Mouse (Mus musculus): ENCODE measurements around the gene Sox18.

Sox18 gene

DNA sequence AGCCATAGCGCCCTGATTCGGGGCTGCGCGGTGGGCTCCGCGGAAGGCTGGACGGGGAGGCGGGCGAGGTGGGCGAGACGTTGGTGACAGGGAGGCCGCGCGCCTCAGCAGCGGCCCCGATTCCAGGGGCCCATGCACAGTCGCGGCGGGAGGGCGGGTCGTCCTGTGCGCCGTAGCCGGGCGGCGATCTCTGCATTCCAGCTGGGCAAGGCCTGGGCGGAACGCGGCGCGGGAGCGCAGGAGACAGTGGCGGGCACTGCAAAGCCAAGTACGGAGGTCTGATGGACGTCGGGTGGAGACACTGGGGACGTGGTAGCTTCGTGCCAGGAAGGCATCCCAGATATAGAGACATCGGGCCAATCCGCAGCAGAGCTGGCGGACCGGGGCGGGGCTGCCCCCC lies at the start of gene Sox18:
Gene Sox18, minus strand, starts transcription at position 315 of the 400 bp plus-strand sequence.
- no peak for DNase-seq (ENCODE audit: low spot score in 2 of 2)

DNA sequence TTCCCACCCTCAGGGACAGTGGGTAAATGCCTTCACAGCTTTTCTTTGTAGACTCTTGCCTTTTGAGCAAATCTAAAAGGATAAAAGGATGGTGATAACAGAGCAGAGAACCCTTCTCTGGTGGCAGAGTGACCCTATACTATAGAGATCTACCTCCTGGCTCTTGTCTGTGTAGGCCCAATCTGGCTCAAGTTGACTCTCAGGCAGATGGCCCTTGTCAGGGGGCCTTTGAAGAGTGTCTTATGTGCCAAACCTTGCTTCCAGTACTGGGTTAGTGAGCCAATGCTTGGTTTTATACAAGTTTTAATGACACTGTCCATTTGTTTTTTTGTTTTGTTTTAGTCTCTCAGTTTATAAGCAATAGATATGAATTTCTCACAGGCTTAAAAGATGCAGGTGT lies 49.8 kb upstream of the Sox18 start:
- DNase-seq (ENCODE audit: low spot score in 2 of 2) = no peak

DNA sequence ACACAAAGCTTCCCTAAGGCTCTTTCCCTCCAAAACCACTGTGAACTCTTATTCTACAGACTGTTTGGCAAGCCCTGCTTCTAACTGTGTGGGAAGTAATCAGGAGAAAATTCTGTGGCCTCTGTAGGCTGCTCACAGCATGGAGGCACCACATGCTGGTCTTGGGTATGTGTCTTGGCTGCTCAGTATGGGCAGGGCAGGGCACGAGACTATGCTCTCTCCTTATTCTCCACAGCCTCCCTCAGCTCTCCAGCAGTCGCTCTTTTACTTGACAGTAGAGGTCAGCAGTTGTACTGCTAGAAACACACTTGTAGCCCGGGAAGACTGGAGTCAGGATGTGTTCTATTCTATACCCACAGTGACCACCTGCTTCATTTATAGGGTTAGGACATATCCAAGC lies 48.6 kb upstream of the Sox18 start:
- DNase-seq (ENCODE audit: low spot score in 2 of 2) = no peak

DNA sequence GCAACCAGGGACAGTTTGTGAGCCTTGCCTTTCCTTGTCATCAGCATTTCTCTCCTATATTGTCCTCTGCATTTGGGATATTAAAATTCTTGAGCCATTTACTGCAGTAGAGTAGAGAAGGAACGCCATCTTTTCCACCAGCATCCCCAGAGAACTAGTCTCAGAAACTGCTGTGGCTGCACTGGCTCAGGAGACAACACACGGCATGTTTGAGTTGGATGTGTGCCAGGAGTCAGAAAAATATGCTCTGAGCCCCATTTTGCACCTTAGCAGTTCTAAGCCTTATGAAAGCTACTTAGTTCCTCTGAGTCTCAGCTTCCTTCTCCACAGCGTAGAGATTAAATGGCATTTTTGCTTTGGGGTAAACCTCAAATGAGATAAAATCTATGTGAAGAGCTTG lies 45.6 kb upstream of the Sox18 start:
- no peak for DNase-seq (ENCODE audit: low spot score in 2 of 2)

DNA sequence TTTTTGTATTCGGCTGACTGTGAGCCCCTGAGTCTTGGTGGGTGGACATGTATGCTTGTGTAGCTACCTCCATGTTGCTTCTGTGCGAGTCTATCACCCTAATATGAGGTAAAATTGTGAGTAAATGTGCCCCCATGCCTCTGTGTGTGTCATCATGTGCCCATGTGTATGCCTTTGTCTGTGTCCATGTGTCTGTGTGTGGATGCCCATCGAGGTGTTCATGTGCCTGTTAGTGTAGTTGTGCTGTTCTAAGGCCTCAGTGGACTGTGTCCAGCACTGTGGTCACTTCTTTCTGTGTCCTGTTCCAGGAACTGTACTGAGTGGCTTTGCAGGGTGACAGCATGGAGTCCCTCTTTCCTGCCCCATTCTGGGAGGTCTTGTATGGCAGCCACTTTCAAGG lies 43.9 kb upstream of the Sox18 start:
- no peak for DNase-seq (ENCODE audit: low spot score in 2 of 2)

DNA sequence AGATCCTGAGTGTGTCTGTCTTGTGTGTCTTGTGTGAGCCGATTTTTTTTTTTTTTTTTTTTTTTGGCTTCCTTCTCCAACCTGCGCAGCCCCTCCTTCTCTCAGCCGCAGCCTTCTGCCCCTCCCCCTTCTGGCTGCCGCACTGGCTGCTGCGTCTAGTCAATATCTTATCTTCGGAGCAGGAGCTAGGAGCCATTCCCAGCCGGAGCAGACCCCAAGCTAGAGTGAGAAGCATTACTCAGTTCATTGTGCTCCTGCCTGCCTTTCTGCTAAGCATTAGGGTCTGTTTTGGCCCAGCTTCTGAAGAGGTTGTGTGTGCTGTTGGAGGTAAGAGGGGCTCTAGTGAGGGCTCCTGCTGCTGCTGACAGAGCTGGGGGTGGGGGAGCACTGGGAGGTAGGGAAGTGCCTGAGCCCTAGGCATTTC lies 43.5 kb upstream of the Sox18 start, which contains the start of gene Oprl1:
Gene Oprl1, plus strand, starts transcription at position 114 of the 424 bp plus-strand sequence.
- DNase-seq (ENCODE audit: low spot score in 2 of 2) = peak; percentile 57 to 62

DNA sequence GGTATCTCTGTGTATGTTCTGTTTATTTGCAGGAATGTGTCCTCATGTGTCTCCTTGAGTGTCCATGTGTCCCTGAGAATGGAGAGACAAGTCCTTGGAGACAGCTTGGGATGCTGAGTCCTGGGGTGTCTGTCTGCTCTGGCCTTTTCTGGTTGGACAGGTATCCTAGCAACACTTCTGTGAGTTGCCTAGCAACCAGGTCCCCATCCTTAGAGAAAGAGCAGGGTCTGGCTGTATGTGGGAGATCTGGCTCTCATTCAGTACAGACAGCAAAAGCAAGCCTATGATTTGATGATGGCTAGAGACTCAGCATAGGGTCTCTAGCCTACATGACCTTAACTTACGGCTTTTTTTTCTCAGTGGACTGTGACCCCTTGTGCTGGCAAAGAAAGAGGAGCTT lies 42.3 kb upstream of the Sox18 start:
- peak; percentile 59 to 74 for DNase-seq (ENCODE audit: low spot score in 2 of 2)

DNA sequence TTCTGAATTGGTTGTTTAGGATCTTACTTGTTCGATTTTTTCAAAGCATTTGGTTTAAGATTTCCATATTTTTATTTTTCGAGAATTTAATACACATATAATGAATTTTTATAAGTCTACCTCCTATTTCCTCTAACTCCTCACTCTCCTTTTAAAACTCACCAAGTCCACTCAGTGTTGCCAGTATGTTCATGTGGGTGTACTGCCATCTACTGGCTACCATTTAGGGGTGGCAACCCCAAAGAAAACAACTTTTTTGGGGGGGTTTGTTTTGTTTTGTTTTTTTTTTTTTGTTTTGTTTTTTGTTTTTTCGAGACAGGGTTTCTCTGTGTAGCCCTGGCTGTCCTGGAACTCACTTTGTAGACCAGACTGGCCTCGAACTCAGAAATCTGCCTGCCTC lies 35.2 kb upstream of the Sox18 start:
- no peak for DNase-seq (ENCODE audit: low spot score in 2 of 2)

DNA sequence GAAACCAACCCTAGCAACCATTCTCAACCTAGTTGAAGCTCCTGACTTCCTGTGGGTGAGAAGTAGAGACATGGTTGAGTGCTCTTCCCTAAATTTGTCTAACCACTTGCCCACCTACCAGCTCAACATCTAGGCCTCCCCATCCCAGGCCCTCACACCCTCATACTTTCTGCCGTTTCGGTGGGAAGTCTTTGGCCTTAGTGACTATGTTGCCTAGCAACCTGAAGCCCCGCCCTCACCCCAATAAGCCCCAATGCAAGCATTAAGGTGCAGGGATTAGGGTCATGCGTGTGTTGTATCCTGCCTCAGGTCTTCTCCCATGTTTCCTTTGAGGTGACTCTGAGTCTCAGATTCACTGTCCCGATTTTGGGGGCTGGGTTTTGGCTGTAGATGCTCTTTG lies 26.8 kb upstream of the Sox18 start, which contains the start of gene Lkaaear1:
Gene Lkaaear1, minus strand, starts transcription at position 202 of the 400 bp plus-strand sequence.
- DNase-seq (ENCODE audit: low spot score in 2 of 2) = no peak

DNA sequence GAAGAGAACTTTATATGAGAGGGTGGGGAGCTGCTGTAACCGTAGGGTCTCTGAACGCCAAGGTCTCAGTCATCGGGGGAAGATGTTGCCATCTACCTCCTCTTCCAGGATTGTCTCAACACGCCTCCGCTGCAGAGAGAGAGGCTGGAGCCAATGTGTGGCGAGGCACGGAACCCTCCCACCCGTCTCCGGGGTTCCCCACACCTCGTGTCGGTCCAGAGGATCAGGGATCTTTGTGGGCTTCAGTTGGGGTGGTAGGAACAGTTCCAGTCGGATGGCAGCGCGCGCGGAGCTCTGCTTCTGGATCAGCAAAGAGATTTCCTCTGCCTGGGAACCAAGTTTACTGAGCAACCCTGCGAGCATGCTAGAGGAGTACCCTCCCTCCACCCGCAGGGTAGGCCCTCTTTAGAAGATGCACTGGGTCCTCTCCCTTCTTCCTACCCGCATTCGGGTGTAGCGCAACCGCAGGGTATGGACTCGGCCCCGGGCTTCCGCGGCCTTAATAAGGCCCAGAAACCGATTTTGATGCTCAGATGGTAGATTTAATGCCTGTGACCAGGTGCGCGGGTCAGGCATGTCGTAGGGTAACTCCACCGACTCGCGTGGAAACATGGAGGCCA lies 25.5 kb upstream of the Sox18 start:
- no peak for DNase-seq (ENCODE audit: low spot score in 2 of 2)

DNA sequence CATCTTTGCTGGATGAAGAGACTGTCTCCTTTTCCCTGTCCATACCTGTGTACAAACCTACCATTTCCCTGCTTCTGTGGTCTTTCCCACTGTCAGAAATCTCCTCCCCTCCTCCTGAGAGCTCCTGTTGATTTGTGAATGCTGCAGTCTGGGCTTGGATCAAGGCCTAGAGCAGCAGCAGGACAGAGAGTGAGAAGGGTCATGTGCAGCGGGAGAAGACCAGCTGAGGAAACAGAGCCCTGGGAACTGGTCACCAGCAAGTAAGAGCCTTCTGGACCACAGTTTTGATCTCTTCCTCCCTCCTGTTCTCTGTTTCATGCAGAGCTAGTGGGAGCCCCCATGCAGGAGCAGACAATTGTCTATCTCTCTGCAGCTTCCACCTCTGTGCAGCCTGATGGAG lies 24.3 kb upstream of the Sox18 start:
- no peak for DNase-seq (ENCODE audit: low spot score in 2 of 2)

DNA sequence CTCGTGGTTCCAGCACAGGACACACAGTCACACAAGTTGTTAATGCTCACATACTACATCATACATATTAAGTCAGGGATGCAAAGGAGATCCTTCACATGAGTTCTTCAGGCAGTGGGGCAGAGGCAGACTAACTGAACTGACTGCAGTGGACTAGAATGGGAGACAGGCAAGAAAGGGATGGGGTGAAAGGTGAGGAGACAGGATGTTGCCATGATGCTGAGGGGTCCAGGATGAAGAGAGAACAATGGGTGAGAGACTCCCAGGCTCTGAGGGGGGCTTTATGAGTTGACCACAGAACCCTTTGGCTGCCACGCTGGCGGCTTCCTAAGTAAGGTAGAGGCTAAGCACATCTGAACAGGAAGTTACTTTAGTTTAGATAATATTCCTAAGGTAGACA lies 23.1 kb upstream of the Sox18 start:
- no peak for DNase-seq (ENCODE audit: low spot score in 2 of 2)

DNA sequence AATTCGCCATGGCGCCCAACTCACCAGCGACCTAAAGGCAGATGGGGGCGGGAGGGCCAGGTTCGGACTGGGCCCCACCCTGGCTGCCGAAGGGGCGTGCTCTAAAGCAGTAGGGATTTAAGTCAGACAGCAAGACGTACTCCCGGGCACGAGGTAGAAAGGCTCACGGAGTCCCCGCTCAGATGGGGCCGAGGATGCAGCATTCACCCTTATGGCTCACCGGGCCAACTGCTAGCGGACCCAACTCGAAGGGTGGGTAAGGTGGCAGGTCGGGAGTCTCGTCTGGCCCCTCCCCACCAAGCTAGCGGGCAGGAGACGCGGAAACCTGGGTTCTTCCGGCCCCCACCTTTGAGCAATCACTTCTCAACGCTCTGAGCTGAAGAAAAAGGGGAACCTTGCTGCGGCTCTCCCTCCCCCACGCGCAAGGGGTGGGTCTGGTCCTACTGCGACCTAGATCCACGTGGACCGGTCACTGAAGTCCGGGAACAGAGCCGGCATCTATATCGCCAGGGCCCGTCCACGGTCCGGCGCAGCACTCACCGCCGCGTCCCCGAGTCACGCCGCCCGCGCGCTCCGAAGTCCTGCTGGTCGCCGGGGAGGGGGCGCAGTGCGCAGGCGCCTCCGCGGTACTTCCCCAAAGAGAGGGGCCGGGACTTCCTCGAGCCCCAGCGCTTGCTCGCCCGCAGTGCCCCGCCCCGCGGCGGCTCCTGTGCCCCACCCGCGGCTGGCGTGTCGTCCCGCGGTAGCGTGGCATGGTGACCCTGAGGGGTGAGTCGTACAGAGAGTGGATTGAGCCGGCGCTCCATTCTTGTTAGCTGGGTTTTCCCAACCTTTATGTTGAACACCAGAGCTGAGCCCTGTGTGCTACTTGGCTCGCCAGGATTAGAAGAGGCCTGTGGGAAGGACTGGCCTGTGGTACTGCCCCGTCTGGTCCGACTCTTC lies 22.2 kb upstream of the Sox18 start, which contains the start of gene Rgs19:
Gene Rgs19, minus strand, starts transcription at position 639 of the 942 bp plus-strand sequence.
- DNase-seq (ENCODE audit: low spot score in 2 of 2) = peak; percentile 64 to 70

DNA sequence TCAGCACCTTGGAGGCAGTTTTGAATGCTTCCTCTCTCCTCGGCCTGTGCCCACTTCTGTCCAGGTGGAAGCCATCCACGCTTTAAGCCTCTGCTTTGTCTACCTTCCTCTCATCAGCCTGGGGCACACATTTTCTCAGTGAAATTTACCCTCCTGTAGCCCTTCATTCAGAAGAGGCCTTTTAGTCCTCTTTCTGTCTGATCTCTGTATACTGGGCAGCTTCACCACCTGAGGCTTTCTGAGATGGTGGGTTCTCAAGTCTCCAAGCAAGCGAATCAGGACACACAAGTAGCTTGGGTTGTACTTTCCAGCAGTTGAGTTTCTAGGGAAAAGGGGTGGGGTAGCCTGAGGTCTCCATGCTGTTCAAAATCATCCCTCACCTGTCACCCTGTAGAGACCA lies 20.9 kb upstream of the Sox18 start:
- DNase-seq (ENCODE audit: low spot score in 2 of 2) = no peak

DNA sequence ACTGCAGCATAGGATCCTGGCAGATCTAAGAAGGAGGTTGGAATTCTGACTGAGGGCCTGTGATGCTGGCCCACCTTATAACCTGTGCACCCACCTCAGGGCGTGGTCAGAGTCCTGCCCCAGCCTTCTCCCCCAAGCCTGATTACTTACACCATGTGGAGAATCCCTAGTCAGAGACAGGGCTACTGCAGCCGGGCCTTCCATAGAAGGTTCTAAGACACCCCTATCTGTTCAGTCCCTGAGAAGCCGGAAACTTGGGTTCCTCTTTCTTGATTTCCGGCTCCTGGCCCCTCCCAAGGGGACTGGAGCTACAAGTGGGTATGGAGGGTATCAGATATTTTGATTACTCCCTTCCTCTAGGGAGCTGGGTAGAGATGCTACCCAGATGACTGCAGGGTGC lies 20.1 kb upstream of the Sox18 start:
- DNase-seq (ENCODE audit: low spot score in 2 of 2) = no peak

DNA sequence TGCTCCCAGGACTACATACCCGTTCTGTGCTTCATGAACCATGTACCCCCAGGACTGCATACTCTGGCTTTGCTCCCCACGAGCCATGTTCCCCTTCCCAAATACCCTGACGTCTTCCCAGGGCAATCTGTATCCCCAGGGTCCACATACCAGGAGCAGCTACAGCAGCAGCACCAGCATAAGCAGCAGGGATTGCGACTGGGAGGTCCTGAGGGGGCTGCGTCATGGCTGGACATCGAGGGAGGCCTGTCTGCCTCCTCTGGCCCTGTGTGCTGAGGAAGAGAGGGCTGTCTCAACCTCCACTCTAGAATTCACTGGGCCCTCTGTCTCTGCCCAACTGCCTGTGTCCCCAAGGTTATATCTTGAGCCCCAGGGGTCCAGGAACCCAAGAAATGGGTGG lies 19.6 kb upstream of the Sox18 start:
- DNase-seq (ENCODE audit: low spot score in 2 of 2) = no peak

DNA sequence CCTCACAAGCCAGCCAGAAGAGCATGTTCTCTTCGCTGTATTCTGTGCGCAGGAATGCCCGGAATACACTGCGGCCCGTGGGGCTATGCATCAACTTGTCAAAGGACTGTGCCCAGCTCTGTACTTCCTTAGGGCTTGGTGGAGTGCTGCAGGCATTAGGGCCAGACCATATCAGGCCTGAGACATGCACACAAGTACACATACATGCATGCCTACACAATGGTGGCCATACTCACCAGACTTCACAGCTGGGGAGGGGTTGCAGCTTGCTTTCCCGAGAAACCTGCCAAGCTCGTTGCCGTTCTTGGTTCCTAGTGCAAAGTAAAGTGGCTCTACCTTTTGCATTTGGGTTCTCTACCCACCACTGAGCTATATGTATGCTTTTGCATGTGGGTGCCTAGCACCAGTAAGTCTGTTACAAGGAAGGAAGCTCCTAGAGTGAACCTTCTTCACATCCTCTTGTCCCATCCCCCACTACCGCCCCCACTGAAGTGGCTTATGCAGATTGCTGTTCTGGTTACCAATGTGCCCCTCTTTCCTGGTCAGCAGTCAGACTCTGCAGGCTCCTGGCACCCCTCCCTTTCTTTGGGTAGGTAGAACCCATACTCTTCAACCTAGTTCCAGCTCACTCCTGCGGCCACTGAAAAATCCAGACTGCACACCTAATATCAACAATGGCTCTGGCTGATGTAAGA lies 18.2 kb upstream of the Sox18 start:
- no peak for DNase-seq (ENCODE audit: low spot score in 2 of 2)

DNA sequence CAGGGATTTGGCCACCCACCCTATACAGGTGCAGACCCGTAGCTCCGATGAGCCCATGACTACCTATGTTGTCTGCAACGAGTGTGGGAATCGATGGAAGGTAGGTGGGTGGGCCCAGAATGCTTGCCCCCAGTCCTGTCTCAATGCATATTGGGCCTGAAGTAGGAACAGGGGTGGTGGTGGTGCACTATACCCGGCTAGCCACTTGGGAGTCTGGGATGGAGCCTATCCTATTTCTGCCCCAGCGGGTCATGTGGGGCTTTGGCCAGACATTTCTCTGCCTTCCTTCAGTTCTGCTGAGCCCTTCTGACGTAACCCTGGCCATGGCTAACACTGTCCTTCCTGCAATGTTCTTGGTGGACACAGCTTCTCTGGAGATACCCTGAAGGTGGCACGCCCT lies 16.1 kb upstream of the Sox18 start:
- no peak for DNase-seq (ENCODE audit: low spot score in 2 of 2)

DNA sequence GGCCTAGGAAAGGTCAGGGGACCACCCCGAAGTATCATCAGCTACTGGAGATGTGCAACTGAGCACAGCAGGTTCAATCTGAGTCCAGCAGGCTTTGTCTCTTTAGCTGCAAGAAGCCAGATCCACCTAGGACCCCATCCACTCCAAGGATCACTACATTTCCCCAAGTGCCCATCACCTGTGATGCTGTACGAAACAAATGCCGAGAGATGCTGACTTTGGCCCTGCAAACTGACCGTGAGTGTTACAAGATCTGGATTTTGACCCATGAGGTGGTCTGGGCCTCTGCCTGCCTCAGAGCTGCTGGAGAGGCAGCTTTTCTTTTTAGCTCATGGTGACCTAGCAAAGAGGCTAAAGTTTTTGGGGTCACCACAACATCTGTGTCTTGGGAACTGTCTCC lies 14.2 kb upstream of the Sox18 start:
- DNase-seq (ENCODE audit: low spot score in 2 of 2) = no peak

DNA sequence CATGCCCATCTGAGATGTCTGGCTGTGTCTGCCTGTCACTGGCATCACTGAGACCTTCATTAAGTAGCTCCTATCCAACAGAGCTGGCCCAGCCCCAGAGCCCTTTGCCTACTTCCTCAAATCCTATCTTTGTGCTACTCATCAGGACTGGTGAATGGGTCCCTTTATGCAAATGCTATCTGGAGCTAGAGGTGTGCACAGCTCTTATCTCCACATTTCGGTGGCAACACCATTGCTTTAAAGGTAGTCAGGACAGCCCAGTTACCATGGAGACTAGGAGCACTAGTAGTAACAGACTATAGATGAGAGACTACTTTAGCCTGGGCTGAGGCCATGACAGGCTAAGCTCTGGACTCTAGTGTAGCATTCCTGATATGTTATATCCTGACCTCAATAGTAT lies 13.3 kb upstream of the Sox18 start:
- DNase-seq (ENCODE audit: low spot score in 2 of 2) = no peak

DNA sequence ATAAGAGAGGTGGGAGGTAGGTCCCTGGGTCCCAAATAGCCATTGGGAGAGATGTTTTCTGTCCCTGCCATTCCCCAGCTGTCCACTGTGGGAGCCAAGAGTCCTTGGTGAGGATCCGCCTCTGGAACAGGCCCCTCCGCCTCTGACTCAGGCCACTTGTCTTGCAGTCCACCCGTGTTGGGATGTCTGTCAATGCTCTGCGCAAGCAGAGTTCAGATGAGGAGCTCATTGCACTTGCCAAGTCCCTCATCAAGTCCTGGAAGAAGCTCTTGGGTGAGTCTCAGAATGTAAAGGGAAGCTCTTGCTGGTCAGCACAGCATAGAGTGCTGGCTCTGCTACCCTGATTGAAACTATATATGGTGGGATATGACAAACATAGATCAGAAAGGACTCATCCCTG lies 11.9 kb upstream of the Sox18 start:
- DNase-seq (ENCODE audit: low spot score in 2 of 2) = no peak

DNA sequence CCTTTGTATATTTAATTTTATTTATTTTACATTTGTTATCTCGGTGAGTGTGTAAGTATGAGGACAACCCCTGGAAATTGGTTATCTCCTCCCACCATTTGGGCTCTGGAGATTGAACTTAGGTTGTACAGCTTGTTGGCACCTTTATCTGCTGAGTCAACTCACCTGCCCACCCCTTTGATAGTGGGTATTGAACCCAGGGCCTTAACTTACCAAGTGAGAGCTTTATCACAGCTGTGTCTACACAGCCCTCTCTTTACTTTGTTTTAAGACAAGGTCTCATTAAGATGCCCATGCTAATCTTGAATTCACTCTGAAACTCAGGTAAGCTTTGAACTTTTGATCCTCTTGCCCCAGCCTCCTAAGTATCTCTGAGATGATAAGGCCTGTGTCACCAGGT lies 10.5 kb upstream of the Sox18 start:
- DNase-seq (ENCODE audit: low spot score in 2 of 2) = no peak
